Mouse (Mus musculus) gastrocnemius, postnatal 10 days (tissue): ENCODE data around the gene Ovgp1. TPM values are rescaled to one million over a fixed set of nuclear protein-coding genes. Genes with fewer than 3 reads are reported as not detected.
"Not testable (repeated sequence)": the region's sequence is repeated elsewhere in the genome, so short reads cannot be mapped to it uniquely, and the experiment has no call there.

ENCODE experiments used
- DNase-seq: peaks from one replicate; pipeline ENCODE4 v3.0.0; 2021; ENCODE audit warnings: mixed read lengths
- total RNA-seq, 2 experiments: library from RNA; stranded (reverse); gene quantifications; 2 replicates each; pipeline ENCODE4 v1.2.3; 2021

Ovgp1 gene
- total RNA-seq, 2 experiments from 2014 or later: 0.49 to 1.7 TPM

DNA sequence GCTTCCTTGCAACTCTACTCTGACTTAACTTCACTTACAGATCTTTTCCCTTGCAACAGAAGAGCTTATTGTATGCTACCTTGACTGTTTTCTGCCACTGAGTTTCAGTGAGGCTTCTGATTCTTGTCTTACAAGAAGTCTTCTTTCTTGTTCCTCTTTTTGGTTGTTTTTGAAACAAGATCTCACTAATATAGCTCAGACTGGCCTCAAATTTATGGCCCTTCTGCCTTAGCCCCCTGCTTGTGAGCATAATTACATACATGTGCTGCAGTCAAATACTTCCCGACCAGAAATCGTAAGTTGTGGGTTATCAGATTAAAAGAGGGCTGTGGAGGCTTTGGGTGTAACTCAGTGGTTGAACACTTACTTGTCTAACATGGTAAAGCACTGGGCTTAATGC lies 21.2 kb downstream of the Ovgp1 start:
- no peak for DNase-seq

DNA sequence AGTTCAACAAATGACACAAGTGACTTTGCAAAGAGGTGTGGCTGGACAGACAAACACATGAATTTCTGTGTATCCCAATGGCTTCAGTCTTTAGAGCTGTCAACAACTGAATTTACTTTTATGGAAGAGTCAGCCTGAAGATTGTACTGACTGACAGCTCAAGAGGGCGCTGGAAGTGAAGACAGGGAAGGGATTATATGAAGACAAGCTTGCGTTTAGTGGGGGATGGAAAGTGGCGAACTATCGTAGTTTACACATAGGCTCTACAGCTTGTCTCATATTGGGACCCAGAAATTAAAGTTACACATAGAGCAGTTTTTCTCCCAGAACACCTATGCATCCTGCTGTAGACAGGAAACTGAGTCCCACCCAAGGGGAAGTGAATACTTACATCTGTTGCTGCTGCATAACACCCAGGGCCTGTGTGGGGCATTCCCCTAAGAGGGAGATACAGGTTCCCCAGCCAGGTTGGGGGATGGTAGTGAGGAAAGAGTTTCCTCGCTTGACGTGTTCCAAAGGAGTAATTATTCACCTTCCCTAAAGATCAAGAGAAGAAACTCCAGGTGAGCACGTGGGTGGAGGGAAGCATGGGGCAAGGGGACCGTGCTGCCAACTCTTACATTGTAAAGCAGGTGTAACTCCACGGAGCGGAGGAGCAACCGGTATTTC lies 27.3 kb downstream of the Ovgp1 start:
- no peak for DNase-seq

DNA sequence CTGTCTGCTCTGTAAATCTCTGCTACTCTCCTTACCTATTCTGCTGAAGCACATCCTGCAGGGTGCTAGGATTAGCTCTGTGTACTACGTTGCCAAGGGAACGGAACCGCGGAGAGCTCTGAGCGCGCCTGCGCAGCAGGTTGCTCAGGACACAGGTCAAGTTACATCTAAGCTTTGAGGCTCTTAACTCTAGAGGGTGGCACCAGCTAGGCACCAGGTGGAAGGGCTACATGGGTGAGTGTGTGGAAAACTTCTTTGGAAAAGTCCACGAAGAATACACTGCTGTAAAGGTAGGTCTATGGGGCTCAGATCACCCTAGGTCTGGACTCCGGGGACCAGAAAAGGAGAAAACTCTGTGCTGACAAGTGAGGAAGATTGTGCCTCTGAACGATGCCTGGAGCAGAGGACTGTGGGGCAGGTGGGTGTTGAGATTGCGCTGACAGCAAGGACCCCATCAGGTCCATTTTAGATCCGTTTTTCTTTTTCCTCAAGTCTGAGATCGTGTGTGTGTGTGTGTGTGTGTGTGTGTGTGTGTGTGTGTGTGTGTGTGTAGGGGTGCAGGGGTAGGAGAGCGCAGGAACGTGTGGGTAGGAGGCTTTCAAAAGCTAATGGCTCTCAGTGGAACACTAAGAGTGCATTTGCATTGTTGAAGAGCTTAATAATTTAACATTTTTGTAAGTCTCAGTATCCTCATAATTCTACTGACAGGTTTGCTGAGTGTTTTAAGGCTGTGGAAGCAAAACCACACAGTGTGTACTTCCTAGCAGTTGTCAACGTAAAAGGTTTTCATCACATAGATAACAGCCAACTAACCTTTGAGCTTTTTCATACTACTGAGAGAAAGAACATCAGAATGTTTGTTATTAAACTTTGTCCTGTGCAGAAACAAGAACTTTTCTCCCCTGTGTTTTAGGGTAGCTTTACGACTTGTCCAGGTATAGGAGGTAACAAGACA lies 28.2 kb downstream of the Ovgp1 start:
- no peak for DNase-seq

DNA sequence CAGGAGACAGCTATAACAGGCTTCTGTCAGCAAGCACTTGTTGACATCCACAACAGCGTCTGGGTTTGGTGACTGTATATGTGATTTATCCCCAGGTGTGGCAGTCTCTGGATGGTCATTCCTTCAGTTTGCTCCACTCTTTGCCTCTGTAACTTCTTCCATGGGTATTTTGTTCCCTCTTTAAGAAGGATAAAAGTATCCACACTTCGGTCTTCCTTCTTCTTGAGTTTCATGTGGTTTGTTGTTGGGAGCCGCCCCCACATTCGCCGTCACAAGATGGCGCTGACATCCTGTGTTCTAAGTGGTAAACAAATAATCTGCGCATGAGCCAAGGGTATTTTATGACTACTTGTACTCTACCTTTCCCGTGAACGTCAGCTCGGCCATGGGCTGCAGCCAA lies 29.8 kb downstream of the Ovgp1 start:
- not testable (repeated sequence) for DNase-seq

DNA sequence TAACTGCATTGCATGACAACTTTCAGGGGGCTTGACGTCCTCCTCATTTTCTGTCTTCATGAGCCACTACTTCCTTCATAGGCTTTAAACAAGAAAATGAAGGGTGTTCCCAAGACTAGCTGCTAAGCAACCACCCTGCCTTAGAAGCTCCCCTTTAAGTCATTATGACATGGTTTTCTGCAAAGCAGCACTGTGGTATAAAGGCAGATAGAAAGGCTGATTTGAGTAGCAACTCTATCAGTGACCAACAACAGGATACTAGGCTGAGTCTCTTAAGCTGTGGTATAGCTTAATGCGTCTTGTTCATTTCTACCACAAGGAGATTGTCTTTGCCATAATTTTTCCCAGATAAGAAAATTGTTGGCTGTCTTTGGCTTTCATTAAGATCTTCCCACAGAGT lies 41.0 kb downstream of the Ovgp1 start, which contains the start of gene Pifo:
Pifo (minus strand) TSS at position 101 of the 400 bp plus-strand sequence.
- DNase-seq: no peak

DNA sequence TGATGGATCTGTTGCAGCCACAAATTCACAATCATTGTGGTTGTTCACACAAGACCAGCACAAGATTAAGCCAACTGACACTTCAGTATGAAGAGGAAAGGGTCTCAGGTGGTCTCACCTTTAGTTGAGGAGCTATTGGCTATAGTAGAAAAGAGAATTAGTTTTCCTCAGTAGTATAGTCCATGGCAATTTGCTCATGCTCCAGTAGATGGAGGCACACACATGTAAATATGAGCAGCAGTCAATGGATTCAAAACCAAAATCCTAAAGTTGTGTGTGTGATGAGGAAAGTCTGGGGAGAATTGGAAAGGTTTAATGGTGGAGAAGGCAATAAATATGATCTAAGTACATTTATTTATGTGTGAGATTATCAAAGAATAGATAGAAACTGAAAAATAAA lies 48.3 kb downstream of the Ovgp1 start:
- no peak for DNase-seq

DNA sequence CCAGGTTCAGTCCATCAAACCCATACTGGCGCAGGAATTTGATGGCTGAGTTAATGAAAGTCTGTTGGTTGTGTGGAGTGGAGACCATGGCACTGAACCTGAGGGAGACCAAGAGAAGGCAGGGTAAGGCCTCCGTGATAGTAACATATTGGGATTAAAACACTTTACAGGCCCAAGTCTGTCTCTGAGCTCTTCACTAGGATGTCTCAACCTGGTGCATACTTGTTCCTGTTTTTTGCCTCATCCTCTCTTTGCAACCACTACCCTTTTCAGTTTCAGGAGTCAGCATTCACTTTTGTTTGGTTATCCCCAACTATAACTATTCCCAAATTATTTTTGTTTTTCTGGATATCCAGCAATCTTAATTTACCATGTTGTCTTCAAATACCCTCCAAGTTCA lies 50.6 kb downstream of the Ovgp1 start:
- no peak for DNase-seq

DNA sequence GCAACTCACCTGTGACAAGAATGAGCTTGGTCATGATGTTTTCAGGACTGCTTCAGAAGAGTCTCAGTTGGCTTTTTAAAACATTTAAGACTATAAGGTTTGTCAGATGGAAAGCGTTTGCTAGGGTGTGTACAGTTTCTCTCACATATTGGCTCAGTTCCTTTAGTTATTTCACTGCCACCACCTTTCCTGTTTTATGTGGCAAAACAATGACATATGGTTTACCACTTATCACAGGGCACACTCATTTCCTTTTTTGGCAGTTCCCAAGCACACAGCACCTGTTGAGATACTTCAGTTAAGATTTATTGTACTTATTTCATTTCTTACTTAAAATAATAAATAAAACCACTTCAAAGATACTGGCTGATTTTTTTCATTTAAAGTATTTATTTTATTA lies 59.3 kb downstream of the Ovgp1 start, which contains the start of gene Chil5:
Chil5 (minus strand) TSS at position 34 of the 400 bp plus-strand sequence.
- DNase-seq: no peak

Other genes with a start within 250 kb of the Ovgp1 start
- 100 to 1,000 TPM; 126 to 130 TPM for gene Rap1a, start 172.4 kb upstream of the Ovgp1 start, total RNA-seq
- gene Adora3, start 102.9 kb upstream of the Ovgp1 start, total RNA-seq: under 1 TPM; 0.19 to 0.29 TPM
- under 1 TPM in 1 of 2 experiments, not detected in 1; 0.36 TPM for gene Tmigd3, start 102.8 kb upstream of the Ovgp1 start, total RNA-seq
- under 1 TPM; 0.35 to 0.52 TPM for gene I830077J02Rik, start 41.0 kb upstream of the Ovgp1 start, total RNA-seq
- 10 to 100 TPM; 36.0 to 40.6 TPM for gene Wdr77, start 14.3 kb upstream of the Ovgp1 start, total RNA-seq
- 100 to 1,000 TPM; 528 to 633 TPM for gene Atp5f1, start 13.6 kb upstream of the Ovgp1 start, total RNA-seq
- gene Pifo, start 40.9 kb downstream of the Ovgp1 start, total RNA-seq: not detected
- gene Chil5, start 59.1 kb downstream of the Ovgp1 start, total RNA-seq: not detected
- not detected for gene Chia1, start 139.5 kb downstream of the Ovgp1 start, total RNA-seq
- gene Chil3, start 193.9 kb downstream of the Ovgp1 start, total RNA-seq: 1 to 10 TPM in 1 of 2 experiments, not detected in 1; 2.6 TPM
- gene Chil4, start 245.8 kb downstream of the Ovgp1 start, total RNA-seq: not detected